Mouse (Mus musculus) thymus, adult 2 months (tissue): Measurements from ENCODE around the gene Atrnl1. TPM values are rescaled to one million over a fixed set of nuclear protein-coding genes. Genes with fewer than 3 reads are reported as not detected.

Experiments
- DNase-seq: peaks from one replicate; pipeline ENCODE4 v3.0.0; 2021
- H3K27ac ChIP-seq: fragments of 200-500 bp; 2 replicates; pipeline ENCODE4 v1.5.1; 2012; ENCODE audit warnings: low read length, control low read depth; ENCODE audit not compliant: control insufficient read depth, insufficient read depth
- H3K27me3 ChIP-seq: fragments of 200-500 bp; 2 replicates; pipeline ENCODE4 v1.6.1; 2012; ENCODE audit warnings: mild to moderate bottlenecking, low read length, moderate library complexity, mixed read lengths; ENCODE audit not compliant: control insufficient read depth, insufficient read depth
- H3K36me3 ChIP-seq: fragments of 200-500 bp; 2 replicates; pipeline ENCODE4 v1.6.1; 2012; ENCODE audit warnings: mild to moderate bottlenecking, low read length, moderate library complexity; ENCODE audit not compliant: control insufficient read depth, insufficient read depth
- H3K4me1 ChIP-seq: fragments of 200-500 bp; replicated peaks from 2 replicates; pipeline ENCODE4 v1.6.1; 2012; ENCODE audit warnings: low read length; ENCODE audit not compliant: control insufficient read depth, insufficient read depth
- H3K4me3 ChIP-seq: fragments of 200-500 bp; 2 replicates; pipeline ENCODE4 v1.5.1; 2012; ENCODE audit warnings: mild to moderate bottlenecking, low read length, control low read depth, moderate library complexity; ENCODE audit not compliant: control insufficient read depth, insufficient read depth
- CTCF ChIP-seq: fragments of 200-500 bp; IDR thresholded peaks from 2 replicates; pipeline ENCODE4 v1.5.1; 2012; ENCODE audit warnings: mild to moderate bottlenecking, control low read depth, low read length, moderate library complexity, borderline replicate concordance; ENCODE audit not compliant: control insufficient read depth, poor library complexity, insufficient read depth; ENCODE audit errors: extremely low read depth
- POLR2A ChIP-seq: fragments of 200-500 bp; IDR thresholded peaks from 2 replicates; pipeline ENCODE4 v1.6.1; 2012; ENCODE audit warnings: mild to moderate bottlenecking, low read length, control low read depth, moderate library complexity; ENCODE audit not compliant: control insufficient read depth, poor library complexity, insufficient read depth; ENCODE audit errors: extremely low read depth
- WGBS: fragments of 180-500 bp; shearing (Covaris S2); methylation state at CpG from one replicate; pipeline ENCODE4 v1.1.7; 2018; 5-methylcytosine and 5-hydroxymethylcytosine counted together
- polyA plus RNA-seq: library from polyadenylated mRNA; depleted of rRNA; stranded (reverse); fragments of >200 nt; gene quantifications from 2 replicates; pipeline ENCODE4 v1.2.3, GENCODE M21; 2012

The Atrnl1 gene
- polyA plus RNA-seq, 1 experiment, result 8.2 TPM

DNA sequence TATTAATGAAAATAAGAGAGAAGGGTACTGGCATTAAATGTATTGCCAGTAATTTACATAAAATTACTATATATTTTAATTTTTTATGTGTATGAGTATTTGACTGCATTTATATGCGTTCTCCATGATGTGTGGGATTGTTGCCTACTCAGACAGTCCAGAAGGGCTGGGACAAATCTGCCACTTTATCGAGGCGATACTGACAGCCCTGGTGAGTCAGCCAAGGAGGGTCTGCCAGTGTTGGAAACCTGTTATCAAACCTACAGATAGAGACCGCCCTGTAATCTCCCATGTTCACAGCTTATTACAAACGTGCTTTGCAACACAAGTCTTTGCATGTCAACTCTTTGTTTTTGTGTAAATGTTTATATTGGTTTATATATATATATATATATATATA, 347.9 kb downstream of the Atrnl1 start:
- H3K27me3 ChIP-seq, result no peaks in the 10 kb centered on the region
- DNase-seq, result no peak
- 98% methylated on average over 5 of the region's 5 CpGs for WGBS
- no peaks in the 10 kb centered on the region for H3K4me1 ChIP-seq
- no peaks in the 10 kb centered on the region for H3K36me3 ChIP-seq
- TF ChIP-seq POLR2A (no peak), CTCF (no peak)
- no peak overlapping the region for H3K27ac ChIP-seq
- H3K4me3 ChIP-seq, result no peak overlapping the region

DNA sequence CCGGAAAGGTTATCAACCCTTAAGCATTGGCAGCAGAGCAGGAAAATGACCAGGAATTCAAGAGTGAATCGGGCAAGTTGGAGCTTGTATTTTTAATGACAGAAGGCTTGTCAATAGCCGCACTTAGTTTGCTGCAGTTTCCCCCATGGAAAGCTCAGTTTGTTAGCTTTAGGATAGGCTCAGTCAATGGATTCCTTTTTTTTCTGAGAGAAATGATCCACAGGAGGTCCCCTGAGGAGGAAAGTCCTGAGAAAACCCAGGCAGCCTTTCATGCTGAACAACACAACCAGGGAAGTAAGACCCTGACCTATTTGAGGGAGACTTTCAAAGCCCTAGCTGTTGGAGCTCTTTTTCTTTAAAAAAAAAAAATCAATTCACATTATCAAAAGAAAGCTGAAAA, 350.5 kb downstream of the Atrnl1 start:
- H3K27me3 ChIP-seq, result no peaks in the 10 kb centered on the region
- H3K4me3 ChIP-seq, result no peak overlapping the region
- TF ChIP-seq POLR2A (no peak), CTCF (no peak)
- H3K36me3 ChIP-seq, result no peaks in the 10 kb centered on the region
- DNase-seq, result no peak
- 97% methylated on average over 3 of the region's 3 CpGs for WGBS
- H3K4me1 ChIP-seq, result no peaks in the 10 kb centered on the region
- no peak overlapping the region for H3K27ac ChIP-seq

DNA sequence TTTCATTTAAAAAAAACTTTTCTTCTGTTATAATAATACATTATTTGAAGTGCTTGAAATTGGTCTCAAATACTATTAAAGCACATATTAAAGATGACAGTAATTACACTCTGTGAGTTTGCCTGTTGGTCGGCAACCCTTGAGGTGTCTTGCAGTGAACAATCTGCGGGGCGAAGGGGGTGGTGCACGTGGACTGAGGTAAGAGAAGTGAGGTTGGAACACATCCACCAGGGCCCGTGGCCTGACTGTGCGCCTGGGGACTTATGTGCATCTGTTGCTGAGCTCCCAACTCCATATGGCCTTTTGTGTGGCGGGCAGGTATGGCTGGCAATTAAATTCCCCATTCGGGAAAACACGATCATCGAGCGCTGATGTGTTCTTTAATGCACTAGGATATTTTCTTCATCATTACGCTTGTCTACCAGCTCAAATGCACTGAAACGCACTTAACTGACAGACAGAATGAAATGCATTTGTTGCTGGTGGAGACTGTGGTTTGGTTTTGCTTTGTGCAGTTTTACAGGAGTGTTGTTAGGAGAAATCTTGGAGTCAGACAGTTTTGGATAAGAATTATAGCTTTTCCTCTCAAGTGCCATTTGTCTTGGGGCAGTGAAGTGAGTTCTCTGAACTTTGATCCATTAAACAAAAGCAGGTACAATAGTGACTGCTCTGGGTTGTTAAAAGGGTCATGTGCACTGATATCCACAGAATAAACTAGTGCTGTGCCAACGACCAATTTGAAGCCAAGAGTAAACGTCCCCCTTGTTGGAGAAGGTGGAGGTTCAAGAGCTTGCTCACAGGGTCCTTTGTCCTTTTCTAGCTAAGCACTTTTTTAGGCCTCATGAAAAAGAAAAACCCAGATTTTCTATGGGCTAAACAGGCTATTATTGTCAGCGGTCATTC, 351.2 kb downstream of the Atrnl1 start:
- no peak overlapping the region for H3K27ac ChIP-seq

DNA sequence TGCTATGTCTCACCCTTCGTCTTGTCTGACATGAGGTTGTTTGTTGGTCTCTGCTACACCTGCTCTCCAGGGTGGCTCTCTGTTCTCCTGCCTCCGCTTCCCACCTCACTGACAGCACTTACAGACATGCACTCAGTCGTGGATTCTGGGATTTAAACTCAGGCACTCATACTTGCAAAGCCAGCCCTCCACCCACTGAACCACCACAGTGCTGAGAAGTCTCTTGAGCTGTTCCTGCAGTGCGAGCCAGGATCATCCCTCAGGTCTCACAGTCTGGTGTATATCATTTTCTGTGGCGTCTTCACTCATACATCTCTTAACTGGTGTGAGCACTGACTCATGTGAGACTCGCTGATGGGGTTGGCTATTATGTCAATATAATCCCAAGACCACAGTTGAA, 353.0 kb downstream of the Atrnl1 start:
- H3K27me3 ChIP-seq, result no peaks in the 10 kb centered on the region
- no peaks in the 10 kb centered on the region for H3K36me3 ChIP-seq
- DNase-seq, result no peak
- WGBS, result 91% methylated on average over 6 of the region's 6 CpGs
- H3K4me1 ChIP-seq, result no peaks in the 10 kb centered on the region
- no peak overlapping the region for H3K4me3 ChIP-seq
- no peak overlapping the region for H3K27ac ChIP-seq
- TF ChIP-seq POLR2A, result no peak
- no peak for TF ChIP-seq CTCF

More for the DNA sequence above, 351.2 kb downstream of the Atrnl1 start:
- DNase-seq, result no peak
- 95% methylated on average over 16 of the region's 16 CpGs for WGBS
- TF ChIP-seq POLR2A, result no peak
- no peak for TF ChIP-seq CTCF
- Histone ChIP-seq H3K4me1 (no peaks in the 10 kb centered on the region), H3K36me3 (no peaks in the 10 kb centered on the region), H3K4me3 (no peak overlapping the region), H3K27me3 (no peaks in the 10 kb centered on the region)

GRCm38 (mm10) chr19:57969766-57970165, 358.9 kb downstream of the Atrnl1 start:
- 97% methylated on average over 7 of the region's 7 CpGs for WGBS
- Histone ChIP-seq H3K4me1 (peaks cover 2% of the 10 kb centered on the region), H3K27ac (no peak overlapping the region), H3K4me3 (no peak overlapping the region), H3K36me3 (no peaks in the 10 kb centered on the region), H3K27me3 (no peaks in the 10 kb centered on the region)
- TF ChIP-seq CTCF, result no peak
- no peak for TF ChIP-seq POLR2A
- DNase-seq, result no peak

DNA sequence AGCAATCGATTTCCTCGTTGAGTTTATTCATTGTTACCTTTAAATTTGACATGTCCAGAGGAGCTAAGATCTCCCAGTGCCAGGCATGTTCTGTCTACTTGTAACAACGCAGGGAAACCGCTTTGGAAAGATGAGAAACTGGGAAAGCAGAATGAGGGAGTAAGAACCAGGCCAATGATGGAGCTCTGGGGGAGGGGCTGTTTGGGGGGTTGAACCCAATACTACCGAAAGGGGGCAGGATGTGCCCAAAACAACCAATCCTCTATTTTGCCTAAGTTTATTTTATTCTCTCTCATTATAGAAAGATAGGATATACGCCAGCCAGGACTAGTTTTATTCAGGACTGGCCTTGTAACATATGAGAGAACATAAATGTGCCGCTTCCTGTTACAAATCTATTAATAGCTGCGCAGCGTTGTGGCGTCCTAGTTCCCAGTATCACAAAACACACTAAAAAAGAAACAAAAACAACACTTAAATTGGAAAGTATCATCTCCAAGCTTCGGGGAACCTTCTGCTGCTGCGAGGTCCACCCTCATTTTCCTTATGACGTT, 359.6 kb downstream of the Atrnl1 start:
- Histone ChIP-seq H3K36me3 (no peaks in the 10 kb centered on the region), H3K4me1 (peaks cover 2% of the 10 kb centered on the region), H3K27me3 (no peaks in the 10 kb centered on the region), H3K4me3 (no peak overlapping the region), H3K27ac (no peak overlapping the region)
- WGBS, result 67% methylated on average over 13 of the region's 13 CpGs
- no peak for TF ChIP-seq POLR2A
- TF ChIP-seq CTCF, result no peak
- DNase-seq, result no peak
